Mouse (Mus musculus): ENCODE results near the gene Ear2. TPM values are rescaled to one million over a fixed set of nuclear protein-coding genes. Genes with fewer than 3 reads are reported as not detected.
"Not testable (repeated sequence)": the region's sequence is repeated elsewhere in the genome, so short reads cannot be mapped to it uniquely, and the experiment has no call there.

The Ear2 gene
- not detected in 2 replicates for polyA plus RNA-seq (2015; fragmentation: Nextera tagmentation; extraction: Ambion mirVana)

DNA sequence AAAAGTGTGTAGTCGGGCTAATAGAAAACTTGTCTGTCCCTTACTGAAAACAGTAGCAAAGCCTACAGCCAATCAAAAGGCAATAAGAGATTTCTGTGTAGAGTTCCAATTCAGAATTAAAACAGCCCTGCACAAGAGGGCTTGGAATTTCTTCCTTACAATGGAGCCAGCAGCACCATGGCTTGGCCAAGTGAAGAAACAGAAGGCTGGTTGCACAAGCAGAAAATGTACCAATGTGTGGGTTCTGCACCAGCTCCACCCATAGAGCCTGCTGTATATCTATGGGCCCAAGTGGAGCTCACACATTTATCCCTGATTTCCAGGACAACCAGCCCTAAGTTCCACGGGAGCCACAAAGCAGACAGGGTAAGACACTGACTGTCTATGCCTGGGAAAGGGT is at the start of gene Ear2:
Gene Ear2 (plus strand): TSS at position 301 of the 400 bp plus-strand sequence.
- not testable (repeated sequence) for ATAC-seq; H3K27me3 ChIP-seq; H3K9ac ChIP-seq (replicated peaks); H3K27ac ChIP-seq; H3K4me3 ChIP-seq (replicated peaks); H3K36me3 ChIP-seq; H3K4me1 ChIP-seq (replicated peaks); H3K4me2 ChIP-seq (replicated peaks); H3K9me3 ChIP-seq
- 78% methylated on average over 2 of the region's 2 CpGs for WGBS

DNA sequence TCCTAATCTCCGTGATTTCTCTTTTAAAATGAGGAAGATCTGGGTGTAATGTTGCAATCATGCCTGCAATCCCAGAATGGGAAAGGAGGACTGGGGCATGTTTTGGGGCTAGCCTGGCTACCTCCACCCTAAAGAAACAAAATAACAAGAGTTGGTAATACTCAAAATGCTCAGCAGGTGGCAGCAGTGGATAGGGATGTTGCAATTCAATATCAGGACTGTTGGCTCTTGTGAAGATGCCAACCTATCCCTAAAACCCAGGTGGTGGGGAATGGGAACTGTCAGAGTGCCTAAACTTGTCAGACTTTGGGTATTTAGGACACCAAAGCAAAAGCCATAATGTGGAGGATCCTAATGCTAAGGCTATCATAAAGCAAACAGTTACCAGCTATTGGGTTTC is 34.6 kb upstream of the Ear2 start:
- not testable (repeated sequence) for H3K4me3 ChIP-seq (replicated peaks); H3K4me2 ChIP-seq (replicated peaks); H3K27ac ChIP-seq; H3K9me3 ChIP-seq; H3K27me3 ChIP-seq; H3K9ac ChIP-seq (replicated peaks); H3K4me1 ChIP-seq (replicated peaks); ATAC-seq; H3K36me3 ChIP-seq
- 76% methylated on average over 1 of the region's 1 CpGs for WGBS

DNA sequence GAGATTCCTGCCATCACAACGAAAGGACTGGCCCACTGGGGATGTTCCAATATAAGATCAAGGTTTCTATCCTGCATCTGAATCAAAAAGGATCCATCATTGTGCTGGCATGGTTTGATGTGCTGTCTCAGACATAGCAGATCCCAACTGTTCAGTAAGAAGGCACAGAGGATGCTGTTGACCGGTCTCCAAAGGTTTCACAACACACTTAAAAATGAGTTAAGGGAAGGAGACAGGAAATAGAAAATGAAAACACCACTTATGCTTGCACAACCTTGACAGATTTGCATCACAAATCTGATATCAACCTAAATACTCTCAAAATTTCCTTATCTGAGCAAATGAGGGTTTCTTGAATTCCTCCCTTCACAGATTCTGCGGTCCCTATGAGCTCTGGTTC is 31.9 kb upstream of the Ear2 start:
- not testable (repeated sequence) for H3K36me3 ChIP-seq; H3K27ac ChIP-seq; H3K4me2 ChIP-seq (replicated peaks); ATAC-seq; H3K27me3 ChIP-seq; H3K9me3 ChIP-seq; H3K4me3 ChIP-seq (replicated peaks); H3K4me1 ChIP-seq (replicated peaks); H3K9ac ChIP-seq (replicated peaks)
- 91% methylated on average over 2 of the region's 3 CpGs for WGBS

DNA sequence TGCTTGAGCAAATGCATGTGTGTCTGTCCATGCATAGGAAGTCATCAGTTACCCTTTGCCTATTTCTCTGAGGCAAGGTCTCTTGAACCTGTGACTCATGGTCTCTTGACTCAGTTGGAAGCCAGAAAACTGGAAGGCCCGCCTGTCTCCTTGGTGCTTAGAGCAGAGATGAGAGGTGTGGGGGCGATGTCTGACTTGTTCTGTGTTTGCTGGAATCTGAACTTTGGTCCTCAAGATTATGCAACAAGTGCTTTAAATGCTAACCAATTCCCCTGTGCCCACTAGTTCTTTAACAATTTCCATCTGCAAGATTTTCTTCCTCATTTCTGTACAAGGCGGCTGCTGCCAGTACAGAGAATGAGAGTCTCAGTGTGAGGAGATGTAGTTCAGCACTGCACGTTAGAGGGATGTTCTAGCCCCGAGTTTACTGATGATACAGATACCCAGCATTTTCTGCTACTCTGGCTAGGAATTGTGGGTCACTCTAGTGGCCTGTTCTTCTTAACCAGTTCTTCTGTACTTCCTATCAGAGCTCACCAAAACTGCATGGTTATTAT is 24.6 kb upstream of the Ear2 start:
- not testable (repeated sequence) for H3K27ac ChIP-seq; H3K36me3 ChIP-seq; H3K9ac ChIP-seq (replicated peaks); H3K4me1 ChIP-seq (replicated peaks); ATAC-seq; H3K9me3 ChIP-seq; H3K4me3 ChIP-seq (replicated peaks); H3K27me3 ChIP-seq; H3K4me2 ChIP-seq (replicated peaks)
- WGBS = 76% methylated on average over 5 of the region's 5 CpGs

DNA sequence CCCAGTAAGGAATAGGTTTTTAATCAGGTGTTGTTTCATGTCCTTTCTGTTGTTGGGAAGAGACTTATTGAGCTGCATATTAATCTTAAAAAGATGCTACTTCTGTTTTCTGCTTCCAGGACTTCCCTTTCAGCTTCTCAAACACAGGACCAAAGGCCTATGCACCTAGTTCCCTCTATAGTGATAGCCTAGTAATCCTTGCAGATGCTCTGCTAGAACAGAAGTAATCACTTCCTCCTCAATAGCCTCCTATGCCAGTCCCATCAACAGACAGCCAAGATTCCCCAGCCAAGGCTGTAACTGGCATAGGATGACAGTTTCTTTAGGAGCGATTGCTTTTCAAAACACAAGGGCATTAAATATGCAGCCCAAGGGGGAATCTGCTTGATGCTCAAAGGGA is 15.9 kb upstream of the Ear2 start:
- H3K27ac ChIP-seq; ATAC-seq; H3K36me3 ChIP-seq; H3K4me3 ChIP-seq (replicated peaks); H3K9ac ChIP-seq (replicated peaks); H3K27me3 ChIP-seq; H3K9me3 ChIP-seq; H3K4me2 ChIP-seq (replicated peaks); H3K4me1 ChIP-seq (replicated peaks): not testable (repeated sequence)
- WGBS = 81% methylated on average over 1 of the region's 1 CpGs

DNA sequence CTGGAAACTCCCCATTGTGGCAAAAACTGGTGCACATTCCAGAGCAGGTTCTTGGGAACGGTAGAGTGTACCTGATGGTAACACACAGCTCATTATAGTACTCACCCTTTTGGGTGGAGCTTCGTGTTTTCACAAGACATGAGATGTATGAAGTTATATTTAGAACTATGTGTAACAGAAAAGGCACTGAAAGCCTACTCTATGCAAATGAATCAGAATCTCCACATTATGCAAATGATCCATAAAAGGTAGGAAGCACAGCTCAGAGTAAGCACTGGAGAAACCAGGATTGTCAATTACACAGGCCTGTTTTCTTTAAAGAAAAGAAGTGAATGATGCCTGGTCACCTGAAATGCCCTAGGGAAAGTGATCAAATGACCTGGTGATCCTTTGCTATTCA is 14.9 kb upstream of the Ear2 start:
- not testable (repeated sequence) for H3K27ac ChIP-seq; H3K4me3 ChIP-seq (replicated peaks); ATAC-seq; H3K27me3 ChIP-seq; H3K4me1 ChIP-seq (replicated peaks); H3K4me2 ChIP-seq (replicated peaks); H3K9me3 ChIP-seq; H3K36me3 ChIP-seq; H3K9ac ChIP-seq (replicated peaks)
- WGBS = 83% methylated on average over 2 of the region's 2 CpGs

DNA sequence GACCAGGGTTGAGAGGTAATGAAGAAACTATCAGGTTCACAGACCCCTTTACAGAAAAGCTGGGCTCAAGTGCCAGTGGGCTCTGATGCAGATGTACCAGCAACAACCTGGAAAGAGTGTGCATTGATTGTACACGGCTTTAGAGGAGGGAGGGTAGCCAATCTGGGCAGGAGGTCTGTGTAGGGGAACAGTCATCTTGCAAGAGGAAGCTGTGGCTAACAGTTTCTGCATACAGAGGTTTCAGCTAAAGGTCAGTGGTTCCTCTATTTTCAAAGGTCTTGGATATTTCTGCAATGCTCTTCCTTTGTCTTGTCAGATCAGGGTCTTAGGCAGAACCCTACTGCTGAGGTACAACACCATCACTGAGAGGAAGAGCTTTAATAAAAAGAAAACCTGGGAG is 10.9 kb upstream of the Ear2 start:
- ATAC-seq; H3K9me3 ChIP-seq; H3K27me3 ChIP-seq; H3K4me3 ChIP-seq (replicated peaks); H3K4me2 ChIP-seq (replicated peaks); H3K27ac ChIP-seq; H3K4me1 ChIP-seq (replicated peaks); H3K36me3 ChIP-seq; H3K9ac ChIP-seq (replicated peaks): not testable (repeated sequence)
- 67% methylated on average over 1 of the region's 1 CpGs for WGBS

DNA sequence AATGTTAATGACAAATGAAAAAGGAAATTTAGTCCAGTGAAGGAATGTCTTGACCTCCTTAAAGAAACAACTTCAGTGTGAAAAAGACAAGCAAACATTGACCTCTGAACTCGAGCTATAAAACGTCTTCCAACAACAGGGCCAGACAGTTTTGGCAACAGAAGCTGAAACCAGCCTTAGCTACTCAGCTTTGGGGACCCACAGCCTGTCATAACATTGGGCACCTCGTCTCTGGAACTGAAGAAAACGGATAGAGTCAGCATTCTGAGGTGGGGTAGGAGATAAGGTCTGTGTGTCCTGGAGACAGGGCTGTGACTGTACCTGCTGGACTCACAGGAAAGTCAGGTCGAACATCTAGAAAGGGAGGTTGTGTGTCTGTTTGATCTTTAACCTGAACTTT is 8.0 kb upstream of the Ear2 start:
- H3K36me3 ChIP-seq; H3K4me3 ChIP-seq (replicated peaks); H3K27ac ChIP-seq; ATAC-seq; H3K4me2 ChIP-seq (replicated peaks); H3K4me1 ChIP-seq (replicated peaks); H3K27me3 ChIP-seq; H3K9me3 ChIP-seq; H3K9ac ChIP-seq (replicated peaks): not testable (repeated sequence)
- 75% methylated on average over 5 of the region's 5 CpGs for WGBS

DNA sequence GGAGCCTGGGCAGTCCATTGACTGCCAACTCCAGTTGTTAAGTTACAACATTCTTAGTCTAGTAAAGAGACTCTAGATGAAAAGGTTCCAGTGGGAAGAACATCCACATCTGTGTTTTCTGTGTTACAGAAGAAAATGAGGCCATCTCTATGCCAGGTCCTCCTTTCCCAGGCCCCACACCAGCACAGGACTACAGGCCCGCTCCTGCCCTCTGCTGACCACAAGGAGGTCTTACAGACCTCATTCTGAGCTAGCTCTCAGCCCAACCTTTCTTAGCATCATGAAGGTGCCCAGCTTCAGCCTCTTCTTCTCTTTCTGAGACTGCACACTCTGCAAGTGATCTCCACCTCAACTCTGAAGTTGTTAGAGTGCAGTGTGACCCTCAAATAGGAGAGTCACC is 2.4 kb upstream of the Ear2 start:
- not testable (repeated sequence) for H3K27me3 ChIP-seq; H3K9me3 ChIP-seq; H3K9ac ChIP-seq (replicated peaks); H3K4me1 ChIP-seq (replicated peaks); H3K4me2 ChIP-seq (replicated peaks); H3K4me3 ChIP-seq (replicated peaks); H3K27ac ChIP-seq; ATAC-seq; H3K36me3 ChIP-seq
- no CpG with 5 or more reads among the region's 1 CpGs for WGBS

DNA sequence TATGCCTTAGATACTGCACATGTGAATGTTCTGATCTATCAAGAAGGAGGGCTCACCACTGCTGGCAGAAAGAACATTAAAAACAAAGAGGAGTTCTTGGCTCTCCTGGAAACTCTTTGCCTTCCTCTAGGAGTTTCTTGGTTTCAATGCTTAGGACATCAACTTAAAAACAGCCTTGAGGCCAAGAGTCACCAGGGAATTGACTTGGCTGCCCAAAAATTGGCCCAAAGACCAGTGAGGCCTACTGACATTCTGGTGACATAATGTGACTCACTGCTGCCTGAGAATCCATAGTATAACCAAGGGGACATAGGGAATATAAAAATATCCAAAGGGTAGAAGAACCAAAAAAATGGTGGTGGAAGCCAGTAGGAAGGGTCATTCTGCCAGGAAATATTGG is 8.5 kb downstream of the Ear2 start:
- H3K9ac ChIP-seq (replicated peaks) = no peak overlapping the region
- no peak overlapping the region for H3K27ac ChIP-seq
- H3K27me3 ChIP-seq = no peaks in the 10 kb centered on the region
- H3K36me3 ChIP-seq = no peaks in the 10 kb centered on the region
- ATAC-seq = no peak
- H3K4me2 ChIP-seq (replicated peaks) = no peak overlapping the region
- no peaks in the 10 kb centered on the region for H3K9me3 ChIP-seq
- H3K4me3 ChIP-seq (replicated peaks) = no peak overlapping the region
- no peaks in the 10 kb centered on the region for H3K4me1 ChIP-seq (replicated peaks)

DNA sequence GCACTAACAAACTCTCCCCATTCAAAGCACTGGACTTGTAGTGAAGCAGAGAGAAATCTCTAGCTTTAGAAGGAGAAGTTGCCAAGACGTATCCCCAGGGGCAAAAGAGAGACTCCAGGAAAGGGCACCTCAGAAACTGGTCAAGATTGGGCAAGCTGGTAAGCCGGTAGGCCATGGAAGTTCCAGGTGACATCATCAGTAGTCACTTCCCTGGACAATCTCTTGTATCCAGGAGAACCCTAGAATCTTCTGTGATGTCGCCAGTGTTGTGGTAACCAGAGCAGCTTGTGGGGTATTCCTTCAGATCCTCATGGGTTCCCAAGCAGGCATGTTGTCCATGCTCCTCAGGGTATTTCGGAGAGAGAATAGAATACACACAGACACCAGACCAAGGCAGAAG is 21.1 kb downstream of the Ear2 start, which contains the start of gene Gm3327:
Gene Gm3327 (plus strand): TSS at position 301 of the 400 bp plus-strand sequence.
- H3K4me2 ChIP-seq (replicated peaks); H3K9me3 ChIP-seq; H3K9ac ChIP-seq (replicated peaks); H3K27me3 ChIP-seq; H3K27ac ChIP-seq; H3K4me3 ChIP-seq (replicated peaks); H3K4me1 ChIP-seq (replicated peaks); H3K36me3 ChIP-seq; ATAC-seq: not testable (repeated sequence)
- WGBS = 89% methylated on average over 3 of the region's 4 CpGs

Data from midbrain, embryonic 13.5 days (tissue).